Mouse (Mus musculus): Measurements from ENCODE around the gene Ubap1l. TPM values are rescaled to one million over a fixed set of nuclear protein-coding genes. Genes with fewer than 3 reads are reported as not detected.

Ubap1l gene
- polyA plus RNA-seq, 1 experiment from 2014 or later, result 0.19 TPM

GRCm38 (mm10) chr9:65365721-65366120 is 4.9 kb downstream of the Ubap1l start:
- Histone ChIP-seq H3K4me3 (ENCODE audit: low read length) (no peak overlapping the region), H3K9ac (replicated peaks; ENCODE audit: low read length) (no peak overlapping the region), H3K9me3 (ENCODE audit: low read length) (no peaks in the 10 kb centered on the region), H3K4me2 (replicated peaks; ENCODE audit: low read depth, low read length) (no peak overlapping the region), H3K36me3 (ENCODE audit: insufficient read depth, low read length) (peaks cover 11% of the 10 kb centered on the region; the same call in 1 of the 2 replicates), H3K27ac (ENCODE audit: low read length) (no peak overlapping the region), H3K27me3 (ENCODE audit: insufficient read depth, low read length) (no peaks in the 10 kb centered on the region), H3K4me1 (ENCODE audit: insufficient read depth, low read length) (no peaks in the 10 kb centered on the region)
- ATAC-seq (ENCODE audit: low FRiP score, low TSS enrichment), result no peak
- 90% methylated on average over 7 of the region's 7 CpGs for whole genome bisulfite sequencing

GRCm38 (mm10) chr9:65371756-65372155 is 10.9 kb downstream of the Ubap1l start:
- WGBS, result 76% methylated on average over 24 of the region's 24 CpGs
- H3K4me2 ChIP-seq (replicated peaks; ENCODE audit: low read depth, low read length), result no peak overlapping the region
- no peak overlapping the region for H3K4me3 ChIP-seq (ENCODE audit: low read length)
- H3K27ac ChIP-seq (ENCODE audit: low read length), result no peak overlapping the region
- H3K27me3 ChIP-seq (ENCODE audit: insufficient read depth, low read length), result no peaks in the 10 kb centered on the region
- no peaks in the 10 kb centered on the region for H3K9me3 ChIP-seq (ENCODE audit: low read length)
- ATAC-seq (ENCODE audit: low FRiP score, low TSS enrichment), result no peak
- no peaks in the 10 kb centered on the region for H3K4me1 ChIP-seq (ENCODE audit: insufficient read depth, low read length)
- no peak overlapping the region for H3K9ac ChIP-seq (replicated peaks; ENCODE audit: low read length)
- H3K36me3 ChIP-seq (ENCODE audit: insufficient read depth, low read length), result no peaks in the 10 kb centered on the region

GRCm38 (mm10) chr9:65372449-65372848 is 11.6 kb downstream of the Ubap1l start:
- no peak for ATAC-seq (ENCODE audit: low FRiP score, low TSS enrichment)
- WGBS, result 71% methylated on average over 4 of the region's 4 CpGs
- H3K27ac ChIP-seq (ENCODE audit: low read length), result no peak overlapping the region
- no peak overlapping the region for H3K4me3 ChIP-seq (ENCODE audit: low read length)
- H3K9me3 ChIP-seq (ENCODE audit: low read length), result no peaks in the 10 kb centered on the region
- H3K9ac ChIP-seq (replicated peaks; ENCODE audit: low read length), result no peak overlapping the region
- no peaks in the 10 kb centered on the region for H3K4me1 ChIP-seq (ENCODE audit: insufficient read depth, low read length)
- H3K4me2 ChIP-seq (replicated peaks; ENCODE audit: low read depth, low read length), result no peak overlapping the region
- no peaks in the 10 kb centered on the region for H3K27me3 ChIP-seq (ENCODE audit: insufficient read depth, low read length)
- no peaks in the 10 kb centered on the region for H3K36me3 ChIP-seq (ENCODE audit: insufficient read depth, low read length)

- no peak for ATAC-seq (ENCODE audit: low FRiP score, low TSS enrichment)
- 74% methylated on average over 5 of the region's 5 CpGs for WGBS
- no peaks in the 10 kb centered on the region for H3K9me3 ChIP-seq (ENCODE audit: low read length)
- no peak overlapping the region for H3K9ac ChIP-seq (replicated peaks; ENCODE audit: low read length)
- H3K4me1 ChIP-seq (ENCODE audit: insufficient read depth, low read length), result no peaks in the 10 kb centered on the region
- H3K4me3 ChIP-seq (ENCODE audit: low read length), result no peak overlapping the region
- no peak overlapping the region for H3K4me2 ChIP-seq (replicated peaks; ENCODE audit: low read depth, low read length)
- no peaks in the 10 kb centered on the region for H3K27me3 ChIP-seq (ENCODE audit: insufficient read depth, low read length)
- no peak overlapping the region for H3K27ac ChIP-seq (ENCODE audit: low read length)
- no peaks in the 10 kb centered on the region for H3K36me3 ChIP-seq (ENCODE audit: insufficient read depth, low read length)
Observed at GRCm38 (mm10) chr9:65374468-65375162, 13.8 kb downstream of the Ubap1l start.

- Histone ChIP-seq H3K4me2 (replicated peaks; ENCODE audit: low read depth, low read length) (no peak overlapping the region), H3K27ac (ENCODE audit: low read length) (no peak overlapping the region), H3K36me3 (ENCODE audit: insufficient read depth, low read length) (no peaks in the 10 kb centered on the region), H3K9me3 (ENCODE audit: low read length) (no peaks in the 10 kb centered on the region), H3K9ac (replicated peaks; ENCODE audit: low read length) (no peak overlapping the region), H3K4me1 (ENCODE audit: insufficient read depth, low read length) (no peaks in the 10 kb centered on the region), H3K4me3 (ENCODE audit: low read length) (no peak overlapping the region), H3K27me3 (ENCODE audit: insufficient read depth, low read length) (no peaks in the 10 kb centered on the region)
- 80% methylated on average over 9 of the region's 9 CpGs for WGBS
- no peak for ATAC-seq (ENCODE audit: low FRiP score, low TSS enrichment)
Observed at GRCm38 (mm10) chr9:65375163-65375934, 14.5 kb downstream of the Ubap1l start.

- Histone ChIP-seq H3K4me1 (ENCODE audit: insufficient read depth, low read length) (peaks cover 4% of the 10 kb centered on the region), H3K4me2 (replicated peaks; ENCODE audit: low read depth, low read length) (no peak overlapping the region), H3K9ac (replicated peaks; ENCODE audit: low read length) (no peak overlapping the region), H3K36me3 (ENCODE audit: insufficient read depth, low read length) (no peaks in the 10 kb centered on the region), H3K9me3 (ENCODE audit: low read length) (no peaks in the 10 kb centered on the region), H3K27ac (ENCODE audit: low read length) (no peak overlapping the region), H3K27me3 (ENCODE audit: insufficient read depth, low read length) (no peaks in the 10 kb centered on the region), H3K4me3 (ENCODE audit: low read length) (no peak overlapping the region)
- 64% methylated on average over 4 of the region's 4 CpGs for WGBS
- no peak for ATAC-seq (ENCODE audit: low FRiP score, low TSS enrichment)
Observed at GRCm38 (mm10) chr9:65381017-65381590, 20.3 kb downstream of the Ubap1l start.

- Histone ChIP-seq H3K9ac (replicated peaks; ENCODE audit: low read length) (no peak overlapping the region), H3K36me3 (ENCODE audit: insufficient read depth, low read length) (no peaks in the 10 kb centered on the region), H3K9me3 (ENCODE audit: low read length) (no peaks in the 10 kb centered on the region), H3K4me2 (replicated peaks; ENCODE audit: low read depth, low read length) (no peak overlapping the region), H3K4me3 (ENCODE audit: low read length) (no peak overlapping the region), H3K27me3 (ENCODE audit: insufficient read depth, low read length) (no peaks in the 10 kb centered on the region), H3K4me1 (ENCODE audit: insufficient read depth, low read length) (peaks cover 6% of the 10 kb centered on the region), H3K27ac (ENCODE audit: low read length) (no peak overlapping the region)
- no peak for ATAC-seq (ENCODE audit: low FRiP score, low TSS enrichment)
- 68% methylated on average over 6 of the region's 6 CpGs for WGBS
Observed at GRCm38 (mm10) chr9:65382031-65382750, 21.4 kb downstream of the Ubap1l start.

- no peaks in the 10 kb centered on the region for H3K27me3 ChIP-seq (ENCODE audit: insufficient read depth, low read length)
- no peak overlapping the region for H3K4me3 ChIP-seq (ENCODE audit: low read length)
- WGBS, result 57% methylated on average over 3 of the region's 3 CpGs
- H3K4me1 ChIP-seq (ENCODE audit: insufficient read depth, low read length), result peaks cover 6% of the 10 kb centered on the region
- H3K27ac ChIP-seq (ENCODE audit: low read length), result no peak overlapping the region
- no peaks in the 10 kb centered on the region for H3K9me3 ChIP-seq (ENCODE audit: low read length)
- no peak for ATAC-seq (ENCODE audit: low FRiP score, low TSS enrichment)
- no peak overlapping the region for H3K4me2 ChIP-seq (replicated peaks; ENCODE audit: low read depth, low read length)
- no peak overlapping the region for H3K9ac ChIP-seq (replicated peaks; ENCODE audit: low read length)
- no peaks in the 10 kb centered on the region for H3K36me3 ChIP-seq (ENCODE audit: insufficient read depth, low read length)
Observed at GRCm38 (mm10) chr9:65382751-65383097, 21.9 kb downstream of the Ubap1l start.

- no peak overlapping the region for H3K27ac ChIP-seq (ENCODE audit: low read length)
- ATAC-seq (ENCODE audit: low FRiP score, low TSS enrichment), result no peak
- peaks cover 6% of the 10 kb centered on the region for H3K4me1 ChIP-seq (ENCODE audit: insufficient read depth, low read length)
- no peak overlapping the region for H3K4me3 ChIP-seq (ENCODE audit: low read length)
- H3K27me3 ChIP-seq (ENCODE audit: insufficient read depth, low read length), result peaks cover under 1% of the 10 kb centered on the region; the same call in 1 of the 2 replicates
- no peaks in the 10 kb centered on the region for H3K36me3 ChIP-seq (ENCODE audit: insufficient read depth, low read length)
- 53% methylated on average over 3 of the region's 3 CpGs for WGBS
- no peaks in the 10 kb centered on the region for H3K9me3 ChIP-seq (ENCODE audit: low read length)
- no peak overlapping the region for H3K4me2 ChIP-seq (replicated peaks; ENCODE audit: low read depth, low read length)
- no peak overlapping the region for H3K9ac ChIP-seq (replicated peaks; ENCODE audit: low read length)
Observed at GRCm38 (mm10) chr9:65384276-65384675, 23.4 kb downstream of the Ubap1l start.
